Mouse (Mus musculus): ENCODE measurements around the gene Cygb. TPM values are rescaled to one million over a fixed set of nuclear protein-coding genes. Genes with fewer than 3 reads are reported as not detected.
A peak's percentile ranks its signal among the peaks of the same experiment; 100 is the strongest.
"Not testable (repeated sequence)": the region's sequence is repeated elsewhere in the genome, so short reads cannot be mapped to it uniquely, and the experiment has no call there.

Cygb gene
- polyA plus RNA-seq, 1 experiment from 2014 or later = 14.7 TPM

- H3K4me2 ChIP-seq (ENCODE audit: low read length); H3K36me3 ChIP-seq (ENCODE audit: control insufficient read depth, insufficient read depth, low read length); ATAC-seq; H3K9me3 ChIP-seq (replicated peaks; ENCODE audit: control insufficient read depth, low read length); H3K4me1 ChIP-seq (ENCODE audit: control insufficient read depth, insufficient read depth, low read length); DNase-seq (ENCODE audit: low spot score); H3K9ac ChIP-seq (ENCODE audit: low read length); H3K27ac ChIP-seq (ENCODE audit: low read depth, low read length); H3K27me3 ChIP-seq (replicated peaks; ENCODE audit: control insufficient read depth, insufficient read depth, low read length); H3K4me3 ChIP-seq (ENCODE audit: low read depth, low read length): not testable (repeated sequence)
- 78% methylated on average over 8 of the region's 8 CpGs for WGBS
Observed at GRCm38 (mm10) chr11:116636607-116637006, 17.5 kb downstream of the Cygb start.

GRCm38 (mm10) chr11:116632962-116633361 lies 21.2 kb downstream of the Cygb start:
- no peaks in the 10 kb centered on the region for H3K4me1 ChIP-seq (ENCODE audit: control insufficient read depth, insufficient read depth, low read length)
- no peak overlapping the region for H3K4me2 ChIP-seq (ENCODE audit: low read length)
- no peak overlapping the region for H3K4me3 ChIP-seq (ENCODE audit: low read depth, low read length)
- H3K9ac ChIP-seq (ENCODE audit: low read length) = no peak overlapping the region
- DNase-seq (ENCODE audit: low spot score) (no peak), ATAC-seq (no peak)
- WGBS = 67% methylated on average over 10 of the region's 10 CpGs
- no peak overlapping the region for H3K27ac ChIP-seq (ENCODE audit: low read depth, low read length)
- H3K27me3 ChIP-seq (replicated peaks; ENCODE audit: control insufficient read depth, insufficient read depth, low read length) = no peaks in the 10 kb centered on the region
- no peaks in the 10 kb centered on the region for H3K36me3 ChIP-seq (ENCODE audit: control insufficient read depth, insufficient read depth, low read length)
- H3K9me3 ChIP-seq (replicated peaks; ENCODE audit: control insufficient read depth, low read length) = no peaks in the 10 kb centered on the region

GRCm38 (mm10) chr11:116630171-116630965 lies 23.7 kb downstream of the Cygb start:
- Histone ChIP-seq H3K36me3 (ENCODE audit: control insufficient read depth, insufficient read depth, low read length) (no peaks in the 10 kb centered on the region), H3K4me2 (ENCODE audit: low read length) (no peak overlapping the region), H3K9ac (ENCODE audit: low read length) (no peak overlapping the region), H3K9me3 (replicated peaks; ENCODE audit: control insufficient read depth, low read length) (no peaks in the 10 kb centered on the region), H3K27ac (ENCODE audit: low read depth, low read length) (no peak overlapping the region), H3K27me3 (replicated peaks; ENCODE audit: control insufficient read depth, insufficient read depth, low read length) (no peaks in the 10 kb centered on the region), H3K4me3 (ENCODE audit: low read depth, low read length) (no peak overlapping the region), H3K4me1 (ENCODE audit: control insufficient read depth, insufficient read depth, low read length) (no peaks in the 10 kb centered on the region)
- WGBS = 71% methylated on average over 12 of the region's 12 CpGs
- no peak for ATAC-seq
- no peak for DNase-seq (ENCODE audit: low spot score)

GRCm38 (mm10) chr11:116629472-116629871 lies 24.6 kb downstream of the Cygb start:
- DNase-seq (ENCODE audit: low spot score) (no peak), ATAC-seq (no peak)
- Histone ChIP-seq H3K27me3 (replicated peaks; ENCODE audit: control insufficient read depth, insufficient read depth, low read length) (peaks cover 3% of the 10 kb centered on the region; the same call in 1 of the 2 replicates), H3K4me2 (ENCODE audit: low read length) (no peak overlapping the region), H3K9ac (ENCODE audit: low read length) (no peak overlapping the region), H3K4me3 (ENCODE audit: low read depth, low read length) (no peak overlapping the region), H3K27ac (ENCODE audit: low read depth, low read length) (no peak overlapping the region), H3K36me3 (ENCODE audit: control insufficient read depth, insufficient read depth, low read length) (no peaks in the 10 kb centered on the region), H3K9me3 (replicated peaks; ENCODE audit: control insufficient read depth, low read length) (no peaks in the 10 kb centered on the region), H3K4me1 (ENCODE audit: control insufficient read depth, insufficient read depth, low read length) (no peaks in the 10 kb centered on the region)
- WGBS = 92% methylated on average over 6 of the region's 6 CpGs

- H3K4me2 ChIP-seq (ENCODE audit: low read length) = no peak overlapping the region
- H3K36me3 ChIP-seq (ENCODE audit: control insufficient read depth, insufficient read depth, low read length) = no peaks in the 10 kb centered on the region
Observed at GRCm38 (mm10) chr11:116628712-116629111, 25.4 kb downstream of the Cygb start.

GRCm38 (mm10) chr11:116627072-116628020 lies 26.8 kb downstream of the Cygb start:
- H3K4me1 ChIP-seq (ENCODE audit: control insufficient read depth, insufficient read depth, low read length) = no peaks in the 10 kb centered on the region
- H3K4me3 ChIP-seq (ENCODE audit: low read depth, low read length) = no peak overlapping the region
- DNase-seq (ENCODE audit: low spot score) (no peak), ATAC-seq (no peak)
- no peak overlapping the region for H3K27ac ChIP-seq (ENCODE audit: low read depth, low read length)
- H3K9me3 ChIP-seq (replicated peaks; ENCODE audit: control insufficient read depth, low read length) = no peaks in the 10 kb centered on the region
- H3K4me2 ChIP-seq (ENCODE audit: low read length) = no peak overlapping the region
- H3K9ac ChIP-seq (ENCODE audit: low read length) = no peak overlapping the region
- no peaks in the 10 kb centered on the region for H3K36me3 ChIP-seq (ENCODE audit: control insufficient read depth, insufficient read depth, low read length)
- peaks cover 18% of the 10 kb centered on the region; the same call in 1 of the 2 replicates for H3K27me3 ChIP-seq (replicated peaks; ENCODE audit: control insufficient read depth, insufficient read depth, low read length)
- WGBS = 36% methylated on average over 10 of the region's 10 CpGs

More at GRCm38 (mm10) chr11:116628712-116629111, 25.4 kb downstream of the Cygb start:
- Histone ChIP-seq H3K9ac (ENCODE audit: low read length) (no peak overlapping the region), H3K9me3 (replicated peaks; ENCODE audit: control insufficient read depth, low read length) (no peaks in the 10 kb centered on the region), H3K27me3 (replicated peaks; ENCODE audit: control insufficient read depth, insufficient read depth, low read length) (peaks cover 11% of the 10 kb centered on the region; the same call in 1 of the 2 replicates), H3K4me3 (ENCODE audit: low read depth, low read length) (no peak overlapping the region), H3K4me1 (ENCODE audit: control insufficient read depth, insufficient read depth, low read length) (no peaks in the 10 kb centered on the region), H3K27ac (ENCODE audit: low read depth, low read length) (no peak overlapping the region)
- 56% methylated on average over 9 of the region's 9 CpGs for WGBS
- peak; percentile 57; the same call in 1 of the 2 replicates for ATAC-seq
- peak; percentile 91 for DNase-seq (ENCODE audit: low spot score)

GRCm38 (mm10) chr11:116626299-116627071 lies 27.6 kb downstream of the Cygb start, which contains the start of gene Rhbdf2:
Rhbdf2 (minus strand) TSS chr11:116627019.
- no peak within 1 kb of the TSS for H3K27ac ChIP-seq (ENCODE audit: low read depth, low read length)
- no peaks in the 10 kb centered on the region for H3K36me3 ChIP-seq (ENCODE audit: control insufficient read depth, insufficient read depth, low read length)
- H3K4me2 ChIP-seq (ENCODE audit: low read length) = no peak within 1 kb of the TSS
- no peak for ATAC-seq
- no peak within 1 kb of the TSS for H3K4me3 ChIP-seq (ENCODE audit: low read depth, low read length)
- no peak for DNase-seq (ENCODE audit: low spot score)
- H3K9me3 ChIP-seq (replicated peaks; ENCODE audit: control insufficient read depth, low read length) = no peaks in the 10 kb centered on the region
- peaks cover 20% of the 10 kb centered on the region; the same call in 1 of the 2 replicates for H3K27me3 ChIP-seq (replicated peaks; ENCODE audit: control insufficient read depth, insufficient read depth, low read length)
- no peaks in the 10 kb centered on the region for H3K4me1 ChIP-seq (ENCODE audit: control insufficient read depth, insufficient read depth, low read length)
- WGBS = 79% methylated on average over 10 of the region's 10 CpGs
- H3K9ac ChIP-seq (ENCODE audit: low read length) = no peak within 1 kb of the TSS
